Mouse (Mus musculus) MEL (cell line): ENCODE measurements at regions not wholly inside any gene's neighbourhood (a gene's known extent, or its start where the extent isn't known, plus 50 kb on each side); places are given as distances from the start of the nearest gene placed in this dataset.

Experiments used
- DNase-seq: peaks from one replicate; pipeline ENCODE4 v3.0.0; 2011; ENCODE audit warnings: low read depth, low spot score
- H3K27ac ChIP-seq: 2 replicates; pipeline ENCODE4 v1.5.1; 2012; ENCODE audit warnings: low read depth, mild to moderate bottlenecking, control low read depth, low read length, moderate library complexity; ENCODE audit not compliant: control insufficient read depth
- H3K27me3 ChIP-seq, 2 experiments: fragments of 150-350 bp in 1 of 2; sonication (generic) in 1 of 2; 2 replicates each; pipeline ENCODE4 v1.6.1; 2012; ENCODE audit warnings: low read length in 2 of 2, mild to moderate bottlenecking in 2 of 2, improper control_type of control experiment in 1 of 2, moderate library complexity in 1 of 2; ENCODE audit not compliant: insufficient read depth in 2 of 2, control insufficient read depth in 1 of 2
- H3K36me3 ChIP-seq, 2 experiments: 2 replicates each; pipeline ENCODE4 v1.6.1; 2012 to 2014; ENCODE audit warnings: low read length in 2 of 2, improper control_type of control experiment in 1 of 2, inconsistent platforms in 1 of 2, mild to moderate bottlenecking in 1 of 2; ENCODE audit not compliant: insufficient read depth in 2 of 2, control insufficient read depth in 1 of 2
- H3K4me1 ChIP-seq, 2 experiments: fragments of 150-350 bp in 1 of 2; sonication (generic) in 1 of 2; 2 replicates each; pipeline ENCODE4 v1.6.1; 2012; ENCODE audit warnings: low read length in 2 of 2, improper control_type of control experiment in 1 of 2, mild to moderate bottlenecking in 1 of 2; ENCODE audit not compliant: insufficient read depth in 2 of 2, control insufficient read depth in 1 of 2
- H3K4me3 ChIP-seq, 2 experiments: fragments of 150-350 bp in 1 of 2; sonication (generic) in 1 of 2; 2 replicates each; pipeline ENCODE4 v1.5.1; 2012; ENCODE audit warnings: low read depth in 2 of 2, low read length in 2 of 2, mild to moderate bottlenecking in 2 of 2, moderate library complexity in 2 of 2, control low read depth in 1 of 2, improper control_type of control experiment in 1 of 2; ENCODE audit not compliant: control insufficient read depth in 1 of 2, insufficient read depth in 1 of 2
- H3K79me2 ChIP-seq: 2 replicates; pipeline ENCODE4 v1.6.1; 2012; ENCODE audit warnings: mild to moderate bottlenecking, low read length, moderate library complexity; ENCODE audit not compliant: control insufficient read depth, poor library complexity, insufficient read depth
- H3K9ac ChIP-seq: 2 replicates; pipeline ENCODE4 v1.6.1; 2012; ENCODE audit warnings: low read depth, mild to moderate bottlenecking, control low read depth, low read length, moderate library complexity; ENCODE audit not compliant: control insufficient read depth, poor library complexity, severe bottlenecking
- H3K9me3 ChIP-seq: fragments of 150-350 bp; sonication (generic); replicated peaks from 2 replicates; pipeline ENCODE4 v1.6.1; 2012; ENCODE audit warnings: mild to moderate bottlenecking, low read length, improper control_type of control experiment, moderate library complexity; ENCODE audit not compliant: insufficient read depth
- BHLHE40 ChIP-seq: IDR thresholded peaks from 2 replicates; pipeline ENCODE4 v1.6.1; 2012; ENCODE audit warnings: low read depth, mild to moderate bottlenecking, inconsistent platforms, low read length, improper control_type of control experiment, borderline replicate concordance
- CHD1 ChIP-seq: IDR thresholded peaks from 2 replicates; pipeline ENCODE4 v1.6.1; 2012; ENCODE audit warnings: low read depth, mild to moderate bottlenecking, inconsistent platforms, low read length, improper control_type of control experiment
- E2F4 ChIP-seq: IDR thresholded peaks from 2 replicates; pipeline ENCODE4 v1.6.1; 2011; ENCODE audit warnings: low read depth, low read length, improper control_type of control experiment, borderline replicate concordance
- ELF1 ChIP-seq: IDR thresholded peaks from 2 replicates; pipeline ENCODE4 v1.6.1; 2014; ENCODE audit warnings: low read depth, mild to moderate bottlenecking, inconsistent platforms, low read length, improper control_type of control experiment, moderate library complexity
- MAFK ChIP-seq: IDR thresholded peaks from 2 replicates; pipeline ENCODE4 v1.6.1; 2011; ENCODE audit warnings: low read depth, mild to moderate bottlenecking, low read length, improper control_type of control experiment, borderline replicate concordance
- MAZ ChIP-seq: IDR thresholded peaks from 2 replicates; pipeline ENCODE4 v1.6.1; 2012; ENCODE audit warnings: low read depth, mild to moderate bottlenecking, inconsistent platforms, low read length, improper control_type of control experiment
- MEF2A ChIP-seq: IDR thresholded peaks from 2 replicates; pipeline ENCODE4 v1.6.1; 2014; ENCODE audit warnings: low read depth, mild to moderate bottlenecking, inconsistent platforms, low read length, improper control_type of control experiment; ENCODE audit not compliant: poor library complexity, insufficient replicate concordance, severe bottlenecking; ENCODE audit errors: extremely low read depth
- MXI1 ChIP-seq: IDR thresholded peaks from 2 replicates; pipeline ENCODE4 v1.6.1; 2011; ENCODE audit warnings: mild to moderate bottlenecking, low read depth, low read length, improper control_type of control experiment
- MYB ChIP-seq: IDR thresholded peaks from 2 replicates; pipeline ENCODE4 v1.6.1; 2011; ENCODE audit warnings: mild to moderate bottlenecking, low read depth, low read length, improper control_type of control experiment
- NELFE ChIP-seq: IDR thresholded peaks from 2 replicates; pipeline ENCODE4 v1.6.1; 2011; ENCODE audit warnings: low read depth, low read length, improper control_type of control experiment
- POLR2AphosphoS2 ChIP-seq: IDR thresholded peaks from 2 replicates; pipeline ENCODE4 v1.6.1; 2011; ENCODE audit warnings: low read length, improper control_type of control experiment
- RAD21 ChIP-seq: IDR thresholded peaks from 2 replicates; pipeline ENCODE4 v1.6.1; 2011; ENCODE audit warnings: mild to moderate bottlenecking, low read depth, low read length, improper control_type of control experiment
- SMC3 ChIP-seq: IDR thresholded peaks from 2 replicates; pipeline ENCODE4 v1.6.1; 2011; ENCODE audit warnings: low read depth, low read length, improper control_type of control experiment
- TAL1 ChIP-seq: IDR thresholded peaks from 2 replicates; pipeline ENCODE4 v1.6.1; 2012; ENCODE audit warnings: mild to moderate bottlenecking, inconsistent platforms, low read length, moderate library complexity, mixed read lengths
- TBP ChIP-seq: IDR thresholded peaks from 2 replicates; pipeline ENCODE4 v1.8.0; 2011; ENCODE audit warnings: low read depth, low read length, improper control_type of control experiment
- TCF12 ChIP-seq: IDR thresholded peaks from 2 replicates; pipeline ENCODE4 v1.6.1; 2014; ENCODE audit warnings: low read depth, mild to moderate bottlenecking, inconsistent platforms, low read length, improper control_type of control experiment, moderate library complexity
- USF1 ChIP-seq: IDR thresholded peaks from 2 replicates; pipeline ENCODE4 v1.6.1; 2014; ENCODE audit warnings: low read depth, mild to moderate bottlenecking, inconsistent platforms, low read length, improper control_type of control experiment, moderate library complexity
- USF2 ChIP-seq, 2 experiments: IDR thresholded peaks; 2 replicates each; pipeline ENCODE4 v1.6.1; 2011 to 2012; ENCODE audit warnings: improper control_type of control experiment in 2 of 2, low read length in 2 of 2, borderline replicate concordance in 1 of 2, inconsistent platforms in 1 of 2, low read depth in 1 of 2, mild to moderate bottlenecking in 1 of 2; ENCODE audit not compliant: insufficient read depth in 1 of 2
- ZMIZ1 ChIP-seq: IDR thresholded peaks from 2 replicates; pipeline ENCODE4 v1.6.1; 2012; ENCODE audit warnings: low read depth, mild to moderate bottlenecking, inconsistent platforms, low read length, improper control_type of control experiment, moderate library complexity

- no peak overlapping the region for H3K27ac ChIP-seq
- H3K9me3 ChIP-seq, result no peaks in the 10 kb centered on the region
- no peaks in the 10 kb centered on the region for H3K79me2 ChIP-seq
- no peak overlapping the region for H3K9ac ChIP-seq
- no peaks in the 10 kb centered on the region for H3K27me3 ChIP-seq
- H3K36me3 ChIP-seq, result no peaks in the 10 kb centered on the region
- no peak for DNase-seq
- TF ChIP-seq USF1 (no peak), POLR2AphosphoS2 (no peak)
- TF ChIP-seq, all 39 proteins: peak for 0
- Histone ChIP-seq H3K4me3 (no peak overlapping the region), H3K4me1 (no peaks in the 10 kb centered on the region)
Observed at GRCm38 (mm10) chr9:33214523-33214922, 578.5 kb downstream of the Ets1 start.

- H3K9me3 ChIP-seq, result no peaks in the 10 kb centered on the region
- H3K4me3 ChIP-seq, result no peak overlapping the region
- H3K4me1 ChIP-seq, result no peaks in the 10 kb centered on the region
- no peak overlapping the region for H3K9ac ChIP-seq
- DNase-seq, result no peak
- TF ChIP-seq TBP (no peak), MYB (no peak), MAZ (no peak), BHLHE40 (no peak), MXI1 (no peak), RAD21 (no peak), TCF12 (no peak), SMC3 (no peak), USF2 (IDR thresholded peaks at IDR 0.05; ENCODE audit: borderline replicate concordance in 1 of 2, insufficient read depth in 1 of 2, low read depth in 1 of 2, low read length in 2 of 2) (no peak)
- no peaks in the 10 kb centered on the region for H3K27me3 ChIP-seq
- no peak overlapping the region for H3K27ac ChIP-seq
- H3K36me3 ChIP-seq, result no peaks in the 10 kb centered on the region
- no peaks in the 10 kb centered on the region for H3K79me2 ChIP-seq
Observed at GRCm38 (mm10) chr9:33220981-33221380, 585.0 kb downstream of the Ets1 start.

GRCm38 (mm10) chr9:33222066-33222805 lies 586.2 kb downstream of the Ets1 start:
- H3K27me3 ChIP-seq, result no peaks in the 10 kb centered on the region
- H3K79me2 ChIP-seq, result no peaks in the 10 kb centered on the region
- H3K4me1 ChIP-seq, result no peaks in the 10 kb centered on the region
- no peaks in the 10 kb centered on the region for H3K9me3 ChIP-seq
- no peak overlapping the region for H3K27ac ChIP-seq
- H3K36me3 ChIP-seq, result no peaks in the 10 kb centered on the region
- no peak overlapping the region for H3K4me3 ChIP-seq
- TF ChIP-seq MXI1, result no peak
- no peak for TF ChIP-seq MAFK
- no peak for TF ChIP-seq NELFE
- TF ChIP-seq TAL1, result no peak
- no peak for TF ChIP-seq TCF12
- no peak for TF ChIP-seq ZMIZ1
- no peak for TF ChIP-seq ELF1
- no peak for TF ChIP-seq MAZ
- TF ChIP-seq CHD1, result no peak
- TF ChIP-seq E2F4, result no peak
- no peak for TF ChIP-seq MEF2A
- no peak for TF ChIP-seq POLR2AphosphoS2
- no peak overlapping the region for H3K9ac ChIP-seq
- DNase-seq, result no peak
